Mouse (Mus musculus) heart, embryonic 11.5 days (tissue): ENCODE results near the gene Cdkal1. TPM values are rescaled to one million over a fixed set of nuclear protein-coding genes. Genes with fewer than 3 reads are reported as not detected.

ENCODE experiments used
- ATAC-seq: fragments of 200-750 bp; cut with Nextera tagmentation; replicated peaks from 2 replicates; pipeline ENCODE4 v1.8.0; 2017; ENCODE audit warnings: moderate library complexity; ENCODE audit not compliant: insufficient number of reproducible peaks, low FRiP score, low TSS enrichment
- H3K27ac ChIP-seq: fragments of 300-500 bp; sonication (generic); 2 replicates; pipeline ENCODE4 v1.5.1; 2014; ENCODE audit warnings: mild to moderate bottlenecking, low read depth, low read length
- H3K27me3 ChIP-seq: fragments of 300-500 bp; sonication (generic); 2 replicates; pipeline ENCODE4 v1.6.1; 2014; ENCODE audit warnings: mild to moderate bottlenecking, low read length, mixed read lengths; ENCODE audit not compliant: control insufficient read depth, insufficient read depth
- H3K36me3 ChIP-seq: fragments of 300-500 bp; sonication (generic); 2 replicates; pipeline ENCODE4 v1.6.1; 2014; ENCODE audit warnings: mild to moderate bottlenecking, low read length, moderate library complexity, mixed read lengths; ENCODE audit not compliant: control insufficient read depth, insufficient read depth
- H3K4me1 ChIP-seq: fragments of 300-500 bp; sonication (generic); 2 replicates; pipeline ENCODE4 v1.6.1; 2014; ENCODE audit warnings: low read length; ENCODE audit not compliant: control insufficient read depth, insufficient read depth
- H3K4me2 ChIP-seq: fragments of 300-500 bp; sonication (generic); 2 replicates; pipeline ENCODE4 v1.6.1; 2014; ENCODE audit warnings: mild to moderate bottlenecking, moderate library complexity
- H3K4me3 ChIP-seq: fragments of 300-500 bp; sonication (generic); 2 replicates; pipeline ENCODE4 v1.5.1; 2014; ENCODE audit warnings: low read depth, low read length
- H3K9ac ChIP-seq: fragments of 300-500 bp; sonication (generic); 2 replicates; pipeline ENCODE4 v1.6.1; 2014; ENCODE audit warnings: mild to moderate bottlenecking, low read depth, low read length, moderate library complexity
- H3K9me3 ChIP-seq: fragments of 300-500 bp; sonication (generic); replicated peaks from 2 replicates; pipeline ENCODE4 v1.6.1; 2016; ENCODE audit warnings: low read length; ENCODE audit not compliant: control insufficient read depth
- WGBS: fragments of 180-500 bp; shearing (Covaris S2); extraction: QIAGEN DNeasy Blood & Tissue Kit; methylation state at CpG from one replicate; pipeline ENCODE4 v1.1.7; 2014; ENCODE audit not compliant: insufficient replicate concordance; 5-methylcytosine and 5-hydroxymethylcytosine counted together
- polyA plus RNA-seq: library from polyadenylated mRNA; unstranded; fragments of >200 nt; fragmentation: Nextera tagmentation; extraction: Ambion mirVana; gene quantifications from 2 replicates; pipeline ENCODE4 v1.2.1, GENCODE M21; 2014

Gene Cdkal1
- polyA plus RNA-seq, 1 experiment from 2014 or later, result 25.2 TPM

GRCm38 (mm10) chr13:29769647-29770436, 85.6 kb downstream of the Cdkal1 start:
- 62% methylated on average over 12 of the region's 12 CpGs for WGBS
- Histone ChIP-seq H3K9ac (no peak overlapping the region; the same call in 1 of the 2 replicates), H3K9me3 (no peaks in the 10 kb centered on the region), H3K36me3 (no peaks in the 10 kb centered on the region), H3K4me3 (no peak overlapping the region), H3K27ac (no peak overlapping the region; the same call in 1 of the 2 replicates), H3K27me3 (no peaks in the 10 kb centered on the region), H3K4me1 (peaks cover 23% of the 10 kb centered on the region), H3K4me2 (no peak overlapping the region)
- no peak for ATAC-seq

GRCm38 (mm10) chr13:29768104-29768503, 87.4 kb downstream of the Cdkal1 start:
- Histone ChIP-seq H3K4me2 (no peak overlapping the region), H3K4me3 (no peak overlapping the region), H3K9me3 (no peaks in the 10 kb centered on the region), H3K9ac (no peak overlapping the region), H3K27me3 (no peaks in the 10 kb centered on the region), H3K36me3 (no peaks in the 10 kb centered on the region), H3K27ac (no peak overlapping the region), H3K4me1 (peaks cover 16% of the 10 kb centered on the region)
- no peak for ATAC-seq
- 75% methylated on average over 1 of the region's 1 CpGs for WGBS

- no peak overlapping the region for H3K4me2 ChIP-seq
- no peaks in the 10 kb centered on the region for H3K27me3 ChIP-seq
- H3K9me3 ChIP-seq, result no peaks in the 10 kb centered on the region
- H3K4me1 ChIP-seq, result peaks cover 16% of the 10 kb centered on the region
- H3K4me3 ChIP-seq, result no peak overlapping the region
- H3K27ac ChIP-seq, result no peak overlapping the region
- no peak for ATAC-seq
- H3K36me3 ChIP-seq, result no peaks in the 10 kb centered on the region
- WGBS, result 84% methylated on average over 4 of the region's 4 CpGs
- no peak overlapping the region for H3K9ac ChIP-seq
Observed at GRCm38 (mm10) chr13:29767587-29767986, 87.9 kb downstream of the Cdkal1 start.

- Histone ChIP-seq H3K9ac (no peak overlapping the region), H3K27ac (no peak overlapping the region), H3K4me2 (no peak overlapping the region), H3K27me3 (no peaks in the 10 kb centered on the region), H3K4me3 (no peak overlapping the region), H3K36me3 (no peaks in the 10 kb centered on the region), H3K4me1 (peaks cover 17% of the 10 kb centered on the region), H3K9me3 (no peaks in the 10 kb centered on the region)
- WGBS, result 75% methylated on average over 8 of the region's 8 CpGs
- ATAC-seq, result no peak
Observed at GRCm38 (mm10) chr13:29766377-29766776, 89.1 kb downstream of the Cdkal1 start.

- 61% methylated on average over 3 of the region's 3 CpGs for WGBS
- Histone ChIP-seq H3K27me3 (no peaks in the 10 kb centered on the region), H3K36me3 (no peaks in the 10 kb centered on the region), H3K27ac (0 out of 2 replicates have a peak overlapping the region, but pooled peaks have one; percentile 41), H3K9me3 (no peaks in the 10 kb centered on the region), H3K9ac (no peak overlapping the region), H3K4me1 (peaks cover 15% of the 10 kb centered on the region), H3K4me2 (no peak overlapping the region), H3K4me3 (no peak overlapping the region)
- no peak for ATAC-seq
Observed at GRCm38 (mm10) chr13:29765296-29765695, 90.2 kb downstream of the Cdkal1 start.

- no peak overlapping the region for H3K4me2 ChIP-seq
- no peaks in the 10 kb centered on the region for H3K27me3 ChIP-seq
- no peak overlapping the region for H3K9ac ChIP-seq
- ATAC-seq, result no peak
- peaks cover 9% of the 10 kb centered on the region for H3K4me1 ChIP-seq
- no peaks in the 10 kb centered on the region for H3K36me3 ChIP-seq
- 78% methylated on average over 5 of the region's 5 CpGs for WGBS
- no peak overlapping the region for H3K4me3 ChIP-seq
- no peaks in the 10 kb centered on the region for H3K9me3 ChIP-seq
- H3K27ac ChIP-seq, result no peak overlapping the region
Observed at GRCm38 (mm10) chr13:29759691-29760467, 95.6 kb downstream of the Cdkal1 start.

GRCm38 (mm10) chr13:29756052-29756451, 99.4 kb downstream of the Cdkal1 start:
- no peaks in the 10 kb centered on the region for H3K36me3 ChIP-seq
- no peak for ATAC-seq
- no peak overlapping the region for H3K4me3 ChIP-seq
- H3K27me3 ChIP-seq, result no peaks in the 10 kb centered on the region
- H3K9me3 ChIP-seq, result no peaks in the 10 kb centered on the region
- H3K4me2 ChIP-seq, result no peak overlapping the region
- 32% methylated on average over 3 of the region's 3 CpGs for WGBS
- no peak overlapping the region for H3K9ac ChIP-seq
- 0 out of 2 replicates have a peak overlapping the region, but pooled peaks have one; percentile 31 for H3K27ac ChIP-seq
- H3K4me1 ChIP-seq, result peaks cover 5% of the 10 kb centered on the region

GRCm38 (mm10) chr13:29753254-29753653, 102.2 kb downstream of the Cdkal1 start:
- H3K27me3 ChIP-seq, result no peaks in the 10 kb centered on the region
- no peaks in the 10 kb centered on the region for H3K9me3 ChIP-seq
- no peak overlapping the region for H3K9ac ChIP-seq
- peaks cover 5% of the 10 kb centered on the region; the same call in 1 of the 2 replicates for H3K4me1 ChIP-seq
- no peak overlapping the region for H3K4me3 ChIP-seq
- H3K4me2 ChIP-seq, result no peak overlapping the region
- no peak for ATAC-seq
- no peaks in the 10 kb centered on the region for H3K36me3 ChIP-seq
- no peak overlapping the region for H3K27ac ChIP-seq
- 82% methylated on average over 3 of the region's 3 CpGs for WGBS
